Mouse (Mus musculus): ENCODE measurements around the gene Gm47996. TPM values are rescaled to one million over a fixed set of nuclear protein-coding genes. Genes with fewer than 3 reads are reported as not detected.

Gene Gm47996
- total RNA-seq, 1 experiment: 0.40 TPM

DNA sequence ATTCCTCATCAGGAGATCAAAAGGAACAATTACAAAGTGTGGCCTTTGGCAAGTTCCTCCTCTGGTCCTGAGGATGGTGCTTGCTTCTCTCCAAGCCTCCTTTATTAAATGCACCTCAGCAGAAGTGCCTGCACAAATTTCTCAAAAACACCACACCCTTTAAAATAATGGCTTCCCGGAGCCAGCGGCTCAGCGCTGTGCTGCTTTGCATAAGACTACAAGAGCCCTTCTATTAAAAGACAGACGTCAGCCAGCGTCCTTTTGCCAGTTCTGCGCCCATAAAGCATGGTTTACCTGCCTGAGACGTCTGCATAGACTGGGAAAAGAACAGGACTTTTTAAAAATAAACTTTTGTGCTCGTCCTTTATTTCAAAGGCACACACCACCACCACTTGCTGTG is 49.1 kb downstream of the Gm47996 start:
- H3K27ac ChIP-seq (ENCODE audit: insufficient read depth, low read depth, low read length, poor library complexity, severe bottlenecking): no peak overlapping the region
- in situ Hi-C loops (cut with MboI; ENCODE audit: low sequenced_read_pairs in 2 of 2, unreplicated experiment in 2 of 2): no loop called here
- no peaks in the 10 kb centered on the region for H3K9me3 ChIP-seq (ENCODE audit: control insufficient read depth, insufficient read depth, low read depth, low read length)
- no peaks in the 10 kb centered on the region for H3K36me3 ChIP-seq (ENCODE audit: control insufficient read depth, insufficient read depth, low read length, poor library complexity, severe bottlenecking)
- H3K4me3 ChIP-seq (ENCODE audit: insufficient read depth in 1 of 2, low read depth in 1 of 2, low read length in 2 of 2, poor library complexity in 1 of 2, severe bottlenecking in 1 of 2): no peak overlapping the region
- TF ChIP-seq HCFC1 (IDR thresholded peaks at IDR 0.05; ENCODE audit: borderline replicate concordance, insufficient read depth, low read length) (no peak), ZNF384 (IDR thresholded peaks at IDR 0.05; ENCODE audit: low read depth, low read length) (no peak), MAFK (IDR thresholded peaks at IDR 0.05; ENCODE audit: insufficient read depth, low read depth, low read length) (no peak), ZC3H11A (IDR thresholded peaks at IDR 0.05; ENCODE audit: borderline replicate concordance, low read depth, low read length) (no peak), CHD2 (IDR thresholded peaks at IDR 0.05; ENCODE audit: low read depth, low read length) (no peak)
- no peak overlapping the region for H3K9ac ChIP-seq (ENCODE audit: insufficient read depth, low read depth, low read length, poor library complexity, severe bottlenecking)
- peaks cover 5% of the 10 kb centered on the region in 2 experiments; a peak in 3 of 4 replicates for H3K4me1 ChIP-seq (ENCODE audit: control insufficient read depth in 2 of 2, insufficient read depth in 2 of 2, low read length in 2 of 2, poor library complexity in 1 of 2)
- no peak for DNase-seq (ENCODE audit: low read depth, low spot score)

Other genes with a start within 250 kb of the Gm47996 start
- 0.85 and 1.5 TPM in 2 replicates for gene Hmcn1, start 216.7 kb upstream of the Gm47996 start, total RNA-seq (2012; rRNA removed)
- 0.37 TPM in 1 of 2 replicates, not detected in the other for gene Gm47985, start 27.6 kb upstream of the Gm47996 start, total RNA-seq (2012; rRNA removed)
- gene Gm8947, start 17.8 kb upstream of the Gm47996 start, total RNA-seq (2012; rRNA removed): 0.49 and 0.58 TPM in 2 replicates
- gene Gm47995, start 11.7 kb upstream of the Gm47996 start, total RNA-seq (2012; rRNA removed): 1.3 and 1.7 TPM in 2 replicates
- gene 3110040M04Rik, start 6.0 kb upstream of the Gm47996 start, total RNA-seq (2012; rRNA removed): 0.58 and 0.62 TPM in 2 replicates
- 76.9 and 89.5 TPM in 2 replicates for gene Ivns1abp, start 134.3 kb downstream of the Gm47996 start, total RNA-seq (2012; rRNA removed)
- 16.9 and 22.6 TPM in 2 replicates for gene Swt1, start 218.3 kb downstream of the Gm47996 start, total RNA-seq (2012; rRNA removed)
- gene Trmt1l, start 218.4 kb downstream of the Gm47996 start, total RNA-seq (2012; rRNA removed): 18.1 and 19.8 TPM in 2 replicates

Measured in ES-E14 (cell line).